Mouse (Mus musculus): Measurements from ENCODE around the gene Ptprg. TPM values are rescaled to one million over a fixed set of nuclear protein-coding genes. Genes with fewer than 3 reads are reported as not detected.

Gene Ptprg
- polyA plus RNA-seq, 2 experiments = 0.69 to 1.4 TPM

- Histone ChIP-seq H3K4me3 (ENCODE audit: insufficient read depth in 1 of 2, low read depth in 2 of 2, low read length in 2 of 2) (no peak overlapping the region), H3K9me3 (ENCODE audit: control insufficient read depth, low read length) (no peaks in the 10 kb centered on the region), H3K4me2 (ENCODE audit: low read depth) (no peak overlapping the region), H3K9ac (replicated peaks) (no peak overlapping the region), H3K27me3 (ENCODE audit: control insufficient read depth, insufficient read depth, low read length) (no peaks in the 10 kb centered on the region), H3K4me1 (replicated peaks; ENCODE audit: control insufficient read depth in 2 of 2, insufficient read depth in 2 of 2, low read length in 1 of 2) (peaks cover 0 to 3% of the 10 kb centered on the region in 2 experiments; a peak in 1 of 4 replicates), H3K36me3 (replicated peaks; ENCODE audit: control insufficient read depth, insufficient read depth, low read depth) (no peaks in the 10 kb centered on the region), H3K27ac (no peak overlapping the region)
- 60% methylated on average over 4 of the region's 4 CpGs for WGBS (ENCODE audit: insufficient replicate concordance)
- ATAC-seq (ENCODE audit: insufficient read depth) = no peak
- no peak for TF ChIP-seq CTCF (IDR thresholded peaks at IDR 0.05; ENCODE audit: low read depth)
- DNase-seq (ENCODE audit: low read depth in 3 of 3, low spot score in 3 of 3) = no peak
Measured at GRCm38 (mm10) chr14:12084076-12084475, 530.7 kb downstream of the Ptprg start.

- ATAC-seq (ENCODE audit: insufficient read depth) = no peak
- no peak overlapping the region for H3K9ac ChIP-seq (replicated peaks)
- H3K4me1 ChIP-seq (replicated peaks; ENCODE audit: control insufficient read depth in 2 of 2, insufficient read depth in 2 of 2, low read length in 1 of 2) = peaks cover 0 to 3% of the 10 kb centered on the region in 2 experiments; a peak in 1 of 4 replicates
- no peak overlapping the region for H3K4me2 ChIP-seq (ENCODE audit: low read depth)
- no peak overlapping the region for H3K27ac ChIP-seq
- H3K4me3 ChIP-seq (ENCODE audit: insufficient read depth in 1 of 2, low read depth in 2 of 2, low read length in 2 of 2) = no peak overlapping the region
- H3K9me3 ChIP-seq (ENCODE audit: control insufficient read depth, low read length) = no peaks in the 10 kb centered on the region
- WGBS (ENCODE audit: insufficient replicate concordance) = 56% methylated on average over 4 of the region's 4 CpGs
- no peak for TF ChIP-seq CTCF (IDR thresholded peaks at IDR 0.05; ENCODE audit: low read depth)
- TF ChIP-seq EP300 (IDR thresholded peaks at IDR 0.05; ENCODE audit: low read depth) = no peak
- no peaks in the 10 kb centered on the region for H3K27me3 ChIP-seq (ENCODE audit: control insufficient read depth, insufficient read depth, low read length)
- DNase-seq (ENCODE audit: low read depth in 3 of 3, low spot score in 3 of 3) = no peak
- no peaks in the 10 kb centered on the region for H3K36me3 ChIP-seq (replicated peaks; ENCODE audit: control insufficient read depth, insufficient read depth, low read depth)
Measured at GRCm38 (mm10) chr14:12085078-12085477, 531.7 kb downstream of the Ptprg start.

- no peaks in the 10 kb centered on the region for H3K9me3 ChIP-seq (ENCODE audit: control insufficient read depth, low read length)
- TF ChIP-seq CTCF (IDR thresholded peaks at IDR 0.05; ENCODE audit: low read depth) (no peak), EP300 (IDR thresholded peaks at IDR 0.05; ENCODE audit: low read depth) (no peak)
- H3K4me2 ChIP-seq (ENCODE audit: low read depth) = no peak overlapping the region
- 60% methylated on average over 5 of the region's 5 CpGs for WGBS (ENCODE audit: insufficient replicate concordance)
- no peak overlapping the region for H3K9ac ChIP-seq (replicated peaks)
- no peak overlapping the region for H3K4me3 ChIP-seq (ENCODE audit: insufficient read depth in 1 of 2, low read depth in 2 of 2, low read length in 2 of 2)
- H3K27me3 ChIP-seq (ENCODE audit: control insufficient read depth, insufficient read depth, low read length) = no peaks in the 10 kb centered on the region
- H3K27ac ChIP-seq = no peak overlapping the region
- DNase-seq (ENCODE audit: low read depth in 3 of 3, low spot score in 3 of 3) (no peak), ATAC-seq (ENCODE audit: insufficient read depth) (no peak)
- peaks cover 0 to 3% of the 10 kb centered on the region in 2 experiments; a peak in 1 of 4 replicates for H3K4me1 ChIP-seq (replicated peaks; ENCODE audit: control insufficient read depth in 2 of 2, insufficient read depth in 2 of 2, low read length in 1 of 2)
- no peaks in the 10 kb centered on the region for H3K36me3 ChIP-seq (replicated peaks; ENCODE audit: control insufficient read depth, insufficient read depth, low read depth)
Measured at GRCm38 (mm10) chr14:12086167-12086566, 532.8 kb downstream of the Ptprg start.

- no peak for ATAC-seq (ENCODE audit: insufficient read depth)
Measured at GRCm38 (mm10) chr14:12089954-12090353, 536.6 kb downstream of the Ptprg start.

GRCm38 (mm10) chr14:12091730-12092129 is 538.4 kb downstream of the Ptprg start:
- DNase-seq (ENCODE audit: low read depth in 3 of 3, low spot score in 3 of 3) (no peak), ATAC-seq (ENCODE audit: insufficient read depth) (no peak)
- Histone ChIP-seq H3K27me3 (ENCODE audit: control insufficient read depth, insufficient read depth, low read length) (no peaks in the 10 kb centered on the region), H3K4me1 (replicated peaks; ENCODE audit: control insufficient read depth in 2 of 2, insufficient read depth in 2 of 2, low read length in 1 of 2) (no peaks in the 10 kb centered on the region), H3K9me3 (ENCODE audit: control insufficient read depth, low read length) (no peaks in the 10 kb centered on the region), H3K9ac (replicated peaks) (no peak overlapping the region), H3K4me2 (ENCODE audit: low read depth) (no peak overlapping the region), H3K4me3 (ENCODE audit: insufficient read depth in 1 of 2, low read depth in 2 of 2, low read length in 2 of 2) (no peak overlapping the region), H3K27ac (no peak overlapping the region), H3K36me3 (replicated peaks; ENCODE audit: control insufficient read depth, insufficient read depth, low read depth) (no peaks in the 10 kb centered on the region)
- TF ChIP-seq CTCF (IDR thresholded peaks at IDR 0.05; ENCODE audit: low read depth) = no peak
- TF ChIP-seq EP300 (IDR thresholded peaks at IDR 0.05; ENCODE audit: low read depth) = no peak
- 51% methylated on average over 3 of the region's 3 CpGs for WGBS (ENCODE audit: insufficient replicate concordance)

More at GRCm38 (mm10) chr14:12089954-12090353, 536.6 kb downstream of the Ptprg start:
- Histone ChIP-seq H3K4me3 (ENCODE audit: insufficient read depth in 1 of 2, low read depth in 2 of 2, low read length in 2 of 2) (no peak overlapping the region), H3K9ac (replicated peaks) (no peak overlapping the region), H3K27ac (no peak overlapping the region), H3K27me3 (ENCODE audit: control insufficient read depth, insufficient read depth, low read length) (no peaks in the 10 kb centered on the region), H3K36me3 (replicated peaks; ENCODE audit: control insufficient read depth, insufficient read depth, low read depth) (no peaks in the 10 kb centered on the region), H3K4me2 (ENCODE audit: low read depth) (no peak overlapping the region), H3K9me3 (ENCODE audit: control insufficient read depth, low read length) (no peaks in the 10 kb centered on the region), H3K4me1 (replicated peaks; ENCODE audit: control insufficient read depth in 2 of 2, insufficient read depth in 2 of 2, low read length in 1 of 2) (no peaks in the 10 kb centered on the region)
- no peak for DNase-seq (ENCODE audit: low read depth in 3 of 3, low spot score in 3 of 3)
- TF ChIP-seq CTCF (IDR thresholded peaks at IDR 0.05; ENCODE audit: low read depth) (no peak), EP300 (IDR thresholded peaks at IDR 0.05; ENCODE audit: low read depth) (no peak)
